Mouse (Mus musculus) thymus, postnatal 14 days (tissue): ENCODE data around the gene Negr1.

Experiments used
- DNase-seq: peaks from one replicate; pipeline ENCODE4 v3.0.0; 2021

The Negr1 gene

GRCm38 (mm10) chr3:156925102-156925501, 363.5 kb downstream of the Negr1 start:
- DNase-seq, result no peak

- no peak for DNase-seq
Observed at GRCm38 (mm10) chr3:156928396-156929061, 366.9 kb downstream of the Negr1 start.

- DNase-seq, result no peak
Observed at GRCm38 (mm10) chr3:156929062-156929397, 367.4 kb downstream of the Negr1 start.

DNA sequence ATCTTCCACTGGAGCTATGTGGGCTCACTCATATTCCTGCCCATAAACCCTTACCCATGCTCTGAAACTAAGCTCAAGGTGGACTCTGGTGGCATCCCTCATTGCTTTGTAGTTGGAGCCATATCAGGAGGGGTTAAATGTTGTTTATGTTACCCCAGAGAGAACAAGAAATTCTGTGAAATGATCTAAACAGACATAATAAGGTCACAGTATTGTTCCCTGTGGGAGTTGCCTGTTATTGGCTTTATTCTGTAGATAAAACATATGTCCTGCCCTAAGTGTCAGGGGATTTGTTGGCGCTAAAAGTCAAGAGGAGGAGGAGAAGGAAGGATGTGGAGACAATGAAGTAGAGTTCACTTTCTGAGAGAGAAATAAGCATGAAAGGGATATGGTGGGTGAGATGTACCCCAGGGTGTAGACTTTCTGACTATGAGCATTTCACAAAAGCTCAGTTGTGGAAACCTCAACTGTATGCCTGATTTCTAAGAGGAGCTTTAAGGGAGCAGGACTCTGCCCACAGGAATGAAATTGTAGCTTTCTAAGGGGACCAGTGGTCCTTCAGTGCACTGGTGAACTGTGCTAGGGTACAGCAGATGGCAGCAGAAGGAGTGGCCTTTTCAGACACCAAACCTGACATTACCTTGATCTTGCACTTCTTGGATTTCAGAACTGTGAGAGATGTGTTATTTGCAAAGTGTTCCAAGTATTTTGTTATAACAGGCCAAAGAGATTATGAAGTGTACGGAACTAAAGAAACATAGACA, 368.3 kb downstream of the Negr1 start:
- DNase-seq, result no peak

DNA sequence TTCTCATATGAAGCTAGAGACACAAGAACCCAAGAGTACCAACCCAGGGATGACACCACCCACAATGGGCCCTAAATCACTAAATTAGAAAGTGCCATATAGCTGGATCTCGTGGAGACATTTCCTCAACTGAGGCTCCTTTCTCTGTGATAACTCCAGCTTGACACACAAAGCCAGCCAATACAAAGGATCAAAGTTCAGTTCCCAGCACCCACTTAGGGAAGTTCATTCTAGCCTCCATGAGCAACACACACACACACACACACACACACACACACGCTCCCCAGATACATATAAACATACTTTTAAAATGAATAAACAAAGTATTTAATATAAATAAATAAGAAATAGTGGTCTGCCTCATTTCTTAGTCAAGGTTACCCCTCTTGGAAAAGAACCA, 369.4 kb downstream of the Negr1 start:
- DNase-seq, result no peak

DNA sequence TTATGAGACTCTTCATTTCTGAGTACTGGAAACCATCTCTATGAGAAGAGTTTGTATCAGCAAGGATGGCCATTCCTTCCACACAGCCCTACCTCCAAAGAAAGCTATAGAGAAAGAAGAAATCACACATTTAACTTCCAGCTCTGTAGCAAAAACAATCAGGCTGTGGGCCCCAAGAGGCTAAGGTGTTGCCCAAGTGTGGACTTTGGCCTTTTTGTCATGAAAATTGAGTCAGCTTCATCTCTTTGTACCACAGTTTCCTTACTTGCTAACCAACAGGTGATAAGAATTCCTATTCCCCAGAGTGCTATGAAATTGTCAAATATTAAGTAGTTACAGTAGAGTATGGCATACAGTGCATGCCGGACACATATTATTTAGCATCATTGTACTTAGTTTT, 369.9 kb downstream of the Negr1 start:
- no peak for DNase-seq

GRCm38 (mm10) chr3:156934778-156935290, 373.2 kb downstream of the Negr1 start:
- no peak for DNase-seq

DNA sequence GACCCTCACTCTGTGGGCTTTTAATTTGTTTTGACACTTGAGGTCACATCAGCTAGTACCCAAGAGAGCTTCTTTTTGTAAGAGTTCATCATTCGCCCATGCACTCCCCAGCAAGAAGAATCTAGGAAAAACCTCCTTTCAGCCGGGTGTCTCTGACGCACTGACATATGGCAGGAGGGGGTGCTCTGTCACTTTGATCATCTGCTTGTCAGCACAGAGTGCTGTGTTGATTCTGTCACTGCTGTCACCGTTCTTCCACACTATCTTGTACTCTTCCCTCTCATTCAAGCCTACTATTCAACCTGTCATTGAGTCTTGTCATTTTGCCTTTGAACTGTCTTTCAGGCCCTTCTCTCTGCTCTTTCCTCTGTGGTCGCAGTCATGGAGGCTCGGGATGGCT, 385.8 kb downstream of the Negr1 start:
- DNase-seq, result no peak

DNA sequence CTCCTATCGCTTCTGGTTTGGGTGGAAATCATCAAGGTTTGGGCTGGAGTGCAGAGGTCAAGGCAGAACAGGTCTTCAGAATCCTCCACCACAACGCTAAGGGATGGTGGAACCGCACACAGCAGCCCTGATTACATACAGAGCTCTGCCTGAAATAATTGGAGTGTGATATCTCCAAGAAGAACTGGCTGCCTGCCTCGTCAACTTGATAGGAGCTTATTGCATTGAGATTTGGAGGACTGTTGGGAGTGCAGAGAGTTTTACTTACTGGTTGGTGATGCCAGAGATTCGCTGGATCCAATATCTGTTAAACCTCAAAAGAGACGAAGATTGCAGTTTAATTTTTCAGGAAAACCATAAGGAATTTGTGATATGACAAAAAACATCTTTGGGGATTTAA, 391.4 kb downstream of the Negr1 start:
- no peak for DNase-seq

DNA sequence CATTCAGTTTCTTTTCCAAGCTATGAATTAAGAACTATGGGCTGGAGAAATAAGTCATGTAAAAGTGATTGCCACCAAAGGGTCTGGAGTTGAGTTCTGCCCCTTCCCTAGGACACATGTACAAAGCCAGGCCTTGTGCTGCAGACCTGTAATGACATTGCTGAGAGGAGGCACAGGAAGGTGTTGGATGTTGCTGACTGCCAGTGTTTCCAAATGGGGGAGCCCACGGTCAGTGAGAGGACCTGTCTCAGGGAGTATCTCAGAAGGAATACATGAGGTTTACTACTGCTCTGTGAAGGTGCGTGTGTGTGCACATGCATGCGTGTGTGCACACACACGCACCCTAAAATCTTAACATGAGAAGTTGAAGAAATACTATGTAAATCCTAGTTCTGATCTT, 393.5 kb downstream of the Negr1 start:
- no peak for DNase-seq

DNA sequence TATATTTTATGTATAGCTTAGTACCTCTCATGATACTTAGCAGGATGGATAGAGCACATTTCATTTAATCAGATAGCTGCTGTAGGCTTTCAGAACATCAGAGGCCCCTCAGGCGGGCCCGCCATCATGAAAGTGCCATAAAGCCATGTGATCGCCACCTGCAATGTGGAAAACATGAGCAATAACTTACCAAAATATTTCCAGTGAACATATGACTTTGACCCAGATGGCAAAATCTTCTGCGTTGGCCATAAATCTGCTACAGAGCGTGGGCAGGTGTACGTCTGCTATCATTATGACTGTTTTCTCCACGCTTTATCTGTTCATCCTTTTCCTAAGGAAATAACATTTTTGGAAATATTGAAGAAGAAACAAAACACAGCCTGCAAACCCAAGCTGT, 397.0 kb downstream of the Negr1 start:
- no peak for DNase-seq

DNA sequence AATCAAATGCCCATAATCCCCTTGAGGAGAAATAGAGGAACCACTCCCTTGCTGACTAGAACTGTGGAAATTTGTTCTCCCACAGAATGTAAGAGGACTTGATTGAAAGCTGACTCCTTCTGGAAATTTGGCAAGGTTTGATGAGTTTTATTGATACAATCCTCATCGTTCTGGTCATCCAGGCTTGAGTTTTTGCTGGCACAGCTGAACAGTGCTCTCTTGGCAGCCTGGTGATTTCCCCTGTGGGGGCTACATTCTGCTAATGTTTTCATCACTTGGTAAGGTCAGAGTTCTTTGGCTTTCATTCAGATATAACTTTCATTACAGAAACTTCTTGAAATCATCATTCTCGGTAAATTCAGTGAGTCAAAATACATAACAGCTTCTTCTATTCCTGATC, 407.2 kb downstream of the Negr1 start:
- no peak for DNase-seq

DNA sequence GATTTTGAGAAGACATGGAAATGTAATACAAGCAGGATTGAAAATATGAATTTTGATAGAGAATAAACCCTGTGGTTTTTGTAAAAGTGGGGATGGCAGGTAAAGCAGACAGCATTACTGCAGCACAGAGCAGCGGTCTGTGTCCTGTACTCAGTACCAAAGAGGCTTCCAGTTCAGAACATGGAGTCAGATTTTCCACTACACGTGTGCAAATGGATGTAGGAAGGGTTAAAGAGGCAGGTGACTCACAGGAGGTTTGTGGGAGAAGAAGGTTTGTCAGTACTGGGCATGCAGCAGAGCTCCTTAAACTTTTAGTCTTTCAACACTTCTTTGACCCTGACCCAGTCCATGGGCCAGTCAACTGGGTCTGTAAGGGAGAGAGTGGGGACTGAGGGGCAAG, 409.5 kb downstream of the Negr1 start:
- DNase-seq, result no peak

DNA sequence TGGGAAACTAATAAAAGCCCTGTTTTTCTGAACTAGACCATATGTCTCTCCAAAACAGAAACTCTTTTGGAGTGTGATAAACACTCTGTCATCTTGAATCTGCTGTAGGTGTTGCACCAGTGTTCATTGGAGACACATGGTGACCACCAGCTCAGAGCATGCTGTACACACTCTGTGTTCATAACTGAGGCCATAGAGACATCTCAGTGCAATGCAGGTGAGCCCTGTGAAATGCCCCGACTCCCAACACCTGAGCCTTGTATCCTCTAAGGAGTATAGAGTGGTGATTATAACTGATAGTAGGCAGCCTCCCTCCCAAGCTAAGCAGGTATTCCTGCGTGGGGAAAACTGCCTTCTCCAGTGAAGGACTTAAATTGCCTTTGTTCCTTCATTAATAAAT, 415.2 kb downstream of the Negr1 start:
- no peak for DNase-seq

DNA sequence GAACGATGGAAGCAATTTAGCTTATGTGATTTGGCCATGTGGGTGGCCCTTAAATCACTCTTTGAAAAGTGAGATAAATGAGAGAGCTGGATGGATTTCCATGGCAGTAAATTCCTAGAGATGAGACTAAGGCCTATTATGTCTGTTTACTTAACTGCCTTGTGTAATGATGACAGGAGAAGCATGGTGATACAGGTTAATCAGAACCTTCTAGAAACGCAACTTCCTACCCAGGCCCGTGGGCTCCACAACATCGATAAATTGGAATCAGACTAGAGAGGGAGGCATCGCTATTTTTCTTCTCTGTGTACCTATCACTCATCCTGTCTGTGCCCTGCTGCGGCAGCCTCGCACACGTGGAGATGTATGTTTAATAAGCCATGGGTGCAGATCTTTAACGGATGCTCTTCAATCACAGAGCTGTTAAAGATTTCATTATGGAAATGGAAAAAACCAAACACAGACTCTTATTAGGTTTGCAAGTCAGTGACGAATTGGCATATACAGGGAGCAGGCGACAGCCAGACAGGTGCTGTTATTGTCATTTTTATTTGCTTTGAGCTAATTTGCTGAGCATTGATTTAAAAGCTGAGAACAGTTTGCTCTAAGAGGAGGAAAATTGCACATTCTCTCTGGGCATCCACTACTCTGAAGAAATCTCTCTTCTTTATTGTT, 418.6 kb downstream of the Negr1 start:
- DNase-seq, result no peak

DNA sequence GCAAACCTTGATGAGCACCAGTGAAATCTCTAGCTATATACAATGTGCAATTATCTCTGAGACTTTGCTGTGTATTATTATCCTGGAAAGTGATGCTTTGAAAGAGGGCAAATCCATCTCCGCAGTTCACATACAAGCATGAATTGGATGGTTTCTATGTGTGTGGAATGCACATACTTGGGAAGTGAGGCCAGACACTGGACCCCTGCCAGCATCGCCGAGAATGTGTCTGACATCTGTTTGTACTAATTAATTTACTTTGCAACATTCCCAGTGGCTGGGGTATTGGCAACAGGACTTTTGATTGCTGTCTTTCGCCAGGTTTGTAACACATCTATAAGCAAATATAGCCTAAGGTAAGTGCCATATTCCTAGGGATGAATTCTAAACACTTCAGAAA, 420.5 kb downstream of the Negr1 start:
- DNase-seq, result no peak

GRCm38 (mm10) chr3:156987113-156987512, 425.5 kb downstream of the Negr1 start:
- no peak for DNase-seq

DNA sequence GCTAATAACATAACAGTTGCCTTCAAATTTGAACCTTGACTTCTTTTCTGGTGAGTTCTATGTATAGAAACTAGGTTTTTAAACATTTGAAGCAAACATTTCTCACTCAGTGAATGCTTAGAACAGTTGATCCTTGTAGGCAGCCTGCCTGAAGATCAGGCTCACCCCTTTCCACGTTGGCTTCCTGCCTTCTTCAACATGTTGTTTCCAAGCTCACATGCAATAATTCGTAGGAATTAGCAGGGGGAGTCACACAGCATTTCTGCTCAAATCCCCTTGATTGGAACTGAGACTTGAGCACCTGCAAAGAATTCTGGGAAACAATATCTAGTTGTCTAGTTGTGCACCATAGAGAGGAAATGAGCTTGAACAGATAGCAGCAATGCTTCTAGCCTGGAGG, 430.6 kb downstream of the Negr1 start:
- DNase-seq, result no peak

DNA sequence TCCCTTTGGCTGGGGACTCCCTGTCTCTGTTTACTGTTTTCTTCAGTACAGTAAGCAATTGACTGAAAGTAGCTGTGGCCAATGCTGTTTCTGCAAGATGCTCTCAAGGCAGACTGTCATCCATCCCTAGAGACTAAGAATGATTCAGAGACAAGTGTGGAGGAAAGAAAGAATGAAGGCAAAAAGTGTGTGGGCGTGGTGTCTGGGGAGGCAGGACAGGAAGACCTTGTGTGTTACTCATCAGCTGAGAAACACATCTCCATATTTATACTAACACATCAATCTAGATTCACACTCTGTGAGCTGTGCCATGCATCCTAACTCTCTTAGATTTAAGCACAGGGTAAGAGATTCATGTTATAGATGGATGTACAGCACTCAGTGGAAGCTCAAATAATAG, 431.2 kb downstream of the Negr1 start:
- no peak for DNase-seq

GRCm38 (mm10) chr3:156999177-156999808, 437.7 kb downstream of the Negr1 start:
- DNase-seq, result no peak

GRCm38 (mm10) chr3:157021632-157022031, 460.0 kb downstream of the Negr1 start:
- no peak for DNase-seq

- DNase-seq, result no peak
Observed at GRCm38 (mm10) chr3:157024580-157024979, 463.0 kb downstream of the Negr1 start.

DNA sequence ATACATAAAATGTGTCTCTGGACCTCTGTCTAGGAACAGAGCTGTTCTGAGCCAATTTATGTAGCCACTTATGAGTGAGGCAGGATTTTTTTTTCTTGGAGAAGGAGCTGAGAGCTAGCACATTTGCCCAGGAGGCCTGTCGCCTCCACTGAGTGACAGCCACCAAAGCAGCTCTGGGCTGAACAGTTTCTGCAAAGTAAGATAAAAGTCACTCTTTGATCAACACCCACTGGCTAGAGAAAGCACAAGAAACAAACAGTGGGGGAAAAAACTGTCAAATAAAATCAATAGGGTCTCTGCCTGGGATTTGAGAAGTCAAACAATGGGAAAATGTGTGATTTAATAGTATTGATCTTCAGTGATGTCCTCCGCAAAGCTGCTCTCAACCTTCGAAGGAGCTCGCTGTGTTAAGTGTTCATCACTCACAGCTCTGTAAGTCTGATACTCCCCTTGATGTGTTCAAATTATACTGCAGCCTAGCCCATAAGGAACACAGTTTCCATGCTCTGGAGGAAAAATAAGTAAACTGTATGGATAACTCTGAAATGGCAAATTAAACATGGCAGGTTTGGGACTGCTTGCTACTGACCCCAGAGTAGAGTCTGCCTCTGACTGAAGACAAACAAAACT, 470.0 kb downstream of the Negr1 start:
- no peak for DNase-seq
